Mouse (Mus musculus) brown adipose tissue, adult 24 weeks (tissue): Measurements from ENCODE around the gene Psma7. TPM values are rescaled to one million over a fixed set of nuclear protein-coding genes. Genes with fewer than 3 reads are reported as not detected.

ENCODE experiments used
- H3K27ac ChIP-seq: fragments of 200-500 bp; replicated peaks from 2 replicates; pipeline ENCODE4 v1.5.1; 2012; ENCODE audit warnings: low read depth, mild to moderate bottlenecking, low read length
- H3K4me1 ChIP-seq: fragments of 200-500 bp; 2 replicates; pipeline ENCODE4 v1.6.1; 2012; ENCODE audit warnings: low read length, mixed read lengths; ENCODE audit not compliant: control insufficient read depth, insufficient read depth, insufficient read length
- H3K4me3 ChIP-seq: fragments of 200-500 bp; 2 replicates; pipeline ENCODE4 v1.5.1; 2012; ENCODE audit warnings: low read depth, mild to moderate bottlenecking, low read length, moderate library complexity; ENCODE audit not compliant: insufficient read depth
- polyA plus RNA-seq: library from polyadenylated mRNA; stranded (reverse); fragments of >200 nt; gene quantifications from 2 replicates; pipeline ENCODE4 v1.2.4, GENCODE M21; 2012; ENCODE audit not compliant: missing spikeins, insufficient read depth, insufficient read length

Psma7 gene
- polyA plus RNA-seq, 1 experiment, result 196 TPM

DNA sequence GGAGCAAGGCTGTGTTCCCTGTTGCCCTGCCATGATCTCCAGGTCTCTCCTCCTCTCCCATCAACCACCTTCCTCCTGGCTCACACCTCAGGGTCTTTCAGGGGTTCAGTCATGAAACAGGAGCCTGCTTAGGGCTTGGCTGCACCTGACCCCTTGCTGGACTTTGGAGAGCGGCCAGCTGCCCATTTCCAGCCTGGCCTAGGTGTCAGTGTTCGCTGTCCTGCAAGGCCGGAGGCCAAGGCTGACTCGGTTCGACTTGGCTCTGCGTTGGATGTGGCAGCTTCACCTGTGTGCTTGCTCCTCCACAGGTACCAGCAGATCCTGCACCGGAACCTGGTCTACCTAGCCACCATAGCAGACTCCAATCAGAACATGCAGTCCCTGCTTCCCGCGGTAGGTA, 10.8 kb upstream of the Psma7 start:
- Histone ChIP-seq H3K4me3 (no peak overlapping the region), H3K4me1 (no peaks in the 10 kb centered on the region), H3K27ac (no peak overlapping the region)

DNA sequence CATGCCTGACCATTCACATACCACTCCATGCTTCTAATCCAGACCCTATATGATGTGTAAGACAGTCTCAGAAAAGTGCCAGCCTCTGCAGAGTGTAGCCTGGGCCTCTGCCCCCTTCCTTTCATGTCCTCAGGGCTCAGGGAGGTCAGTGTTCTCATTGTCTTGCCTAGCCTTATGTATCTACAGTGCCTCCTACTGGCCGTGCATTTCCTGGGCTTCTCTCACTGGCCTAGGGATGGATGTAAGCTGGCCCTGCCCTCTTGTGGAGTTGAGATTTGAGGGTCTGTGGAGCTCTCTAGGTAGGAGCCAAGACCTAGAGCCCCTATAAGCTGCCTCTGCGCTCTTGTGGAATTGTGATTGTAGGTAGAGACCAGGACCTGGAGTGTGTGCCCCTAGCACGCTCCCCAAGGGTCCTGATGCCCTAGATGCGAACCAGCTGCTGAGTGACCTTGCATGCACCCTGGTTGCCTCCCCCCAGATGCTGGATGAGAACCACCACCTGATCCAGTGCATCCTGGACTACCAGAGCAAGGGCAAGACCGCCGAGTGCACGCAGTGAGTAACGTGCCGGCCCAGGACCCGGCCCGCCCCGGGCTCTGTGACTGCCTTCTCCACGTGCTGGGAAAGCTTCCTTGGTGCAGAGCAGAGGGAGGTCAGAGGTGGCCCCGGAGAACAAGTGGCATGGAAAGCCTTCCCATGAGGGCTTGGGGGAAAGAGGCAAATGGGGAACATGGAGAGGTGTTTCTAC, 9.9 kb upstream of the Psma7 start:
- Histone ChIP-seq H3K27ac (no peak overlapping the region), H3K4me3 (no peak overlapping the region), H3K4me1 (no peaks in the 10 kb centered on the region)

DNA sequence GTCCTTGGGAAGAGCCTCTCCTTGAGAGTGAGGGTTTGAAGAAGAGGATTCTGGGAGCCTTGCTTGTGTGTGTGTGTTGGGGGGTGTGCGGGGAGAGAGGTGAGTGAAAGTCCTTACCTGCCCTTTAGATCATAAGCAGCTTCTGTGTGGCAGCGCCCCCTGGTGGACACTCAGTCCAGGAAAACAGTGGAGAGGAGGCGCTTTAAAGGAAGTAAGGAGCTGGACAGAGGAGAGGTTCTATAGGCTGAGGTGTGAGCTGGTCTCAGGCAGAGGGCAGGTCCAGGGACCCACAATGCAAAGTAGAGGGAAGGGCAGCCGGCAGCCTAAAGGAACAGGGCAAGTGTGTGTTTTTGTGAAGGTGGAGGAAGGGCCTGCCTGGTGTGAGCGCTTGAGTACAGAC, 8.8 kb upstream of the Psma7 start:
- H3K4me1 ChIP-seq, result no peaks in the 10 kb centered on the region
- no peak overlapping the region for H3K27ac ChIP-seq

DNA sequence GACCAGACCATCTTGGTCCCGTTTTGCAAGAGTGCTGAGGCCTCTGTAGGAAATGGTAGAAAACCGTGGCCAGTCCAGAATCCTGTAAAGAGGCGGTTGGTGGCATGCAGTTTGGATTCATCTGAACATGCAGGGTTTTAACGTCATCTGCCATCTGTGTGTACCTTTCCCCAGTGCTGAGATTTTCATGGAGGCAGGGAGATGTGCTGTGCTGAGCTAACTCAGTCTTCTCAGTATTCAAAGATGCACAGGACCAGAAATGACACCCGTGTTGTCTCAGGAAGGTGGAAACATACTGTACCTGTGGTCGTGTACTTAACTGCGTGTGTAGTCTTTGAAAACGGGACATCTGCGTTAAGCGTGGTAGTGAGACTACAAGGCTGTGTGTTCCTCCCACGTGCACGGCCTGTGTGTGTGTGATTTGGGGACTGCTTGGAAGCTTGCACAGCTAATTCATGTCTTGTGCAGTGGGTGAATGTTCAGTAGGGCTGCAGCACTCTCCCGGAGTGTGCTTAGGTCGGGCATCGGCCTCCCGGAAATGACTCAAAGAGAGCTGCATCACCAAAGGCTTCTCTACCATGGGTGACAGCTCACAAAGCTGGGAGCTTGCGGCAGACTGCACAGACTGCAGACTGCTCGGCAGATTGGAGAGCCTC, 5.9 kb upstream of the Psma7 start:
- no peaks in the 10 kb centered on the region for H3K4me1 ChIP-seq

More for the DNA sequence above, 8.8 kb upstream of the Psma7 start:
- H3K4me3 ChIP-seq, result no peak overlapping the region

DNA sequence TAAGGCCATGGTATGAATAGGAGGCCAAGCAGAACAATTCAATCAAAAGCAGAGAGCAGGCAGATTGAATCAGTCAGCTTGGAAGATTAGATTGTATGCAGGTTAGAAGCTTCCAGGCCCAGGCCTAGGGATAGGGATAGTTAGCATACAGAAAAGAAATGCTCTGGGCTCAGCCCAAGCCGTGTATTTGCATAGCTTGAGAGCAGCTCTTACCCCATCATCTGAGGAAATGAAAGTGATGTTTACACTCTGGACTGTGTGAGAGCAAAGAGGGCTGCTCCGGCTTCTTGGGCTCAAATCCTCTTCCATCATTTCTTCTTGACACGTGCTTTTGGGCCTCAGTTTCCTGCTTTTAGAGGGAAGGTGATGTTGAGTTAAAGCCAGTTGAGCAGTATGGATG, 5.3 kb upstream of the Psma7 start:
- Histone ChIP-seq H3K4me1 (no peaks in the 10 kb centered on the region), H3K27ac (no peak overlapping the region)

More for the DNA sequence above, 5.9 kb upstream of the Psma7 start:
- no peak overlapping the region for H3K27ac ChIP-seq
- H3K4me3 ChIP-seq, result no peak overlapping the region

DNA sequence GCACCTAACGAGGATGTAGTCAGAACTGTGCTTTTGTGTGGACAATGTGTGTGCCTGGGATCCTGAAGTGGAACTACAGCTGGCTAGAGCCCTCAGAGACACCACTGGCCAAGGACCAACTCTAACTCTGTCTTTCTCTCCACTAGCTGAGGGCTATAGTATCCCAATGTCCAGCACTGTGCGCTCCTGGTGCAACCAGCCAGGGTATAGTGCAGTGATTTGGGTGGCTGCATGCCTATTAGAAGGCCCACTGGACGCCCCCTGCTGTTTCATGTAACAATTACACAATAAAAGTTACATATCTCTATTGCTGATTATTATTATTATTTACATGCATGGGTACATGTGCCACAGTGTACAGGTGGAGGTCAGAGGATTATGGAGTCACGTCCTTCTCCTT, 3.0 kb upstream of the Psma7 start:
- Histone ChIP-seq H3K4me1 (peaks cover 7% of the 10 kb centered on the region), H3K4me3 (no peak overlapping the region), H3K27ac (no peak overlapping the region)

More for the DNA sequence above, 5.3 kb upstream of the Psma7 start:
- H3K4me3 ChIP-seq, result no peak overlapping the region

DNA sequence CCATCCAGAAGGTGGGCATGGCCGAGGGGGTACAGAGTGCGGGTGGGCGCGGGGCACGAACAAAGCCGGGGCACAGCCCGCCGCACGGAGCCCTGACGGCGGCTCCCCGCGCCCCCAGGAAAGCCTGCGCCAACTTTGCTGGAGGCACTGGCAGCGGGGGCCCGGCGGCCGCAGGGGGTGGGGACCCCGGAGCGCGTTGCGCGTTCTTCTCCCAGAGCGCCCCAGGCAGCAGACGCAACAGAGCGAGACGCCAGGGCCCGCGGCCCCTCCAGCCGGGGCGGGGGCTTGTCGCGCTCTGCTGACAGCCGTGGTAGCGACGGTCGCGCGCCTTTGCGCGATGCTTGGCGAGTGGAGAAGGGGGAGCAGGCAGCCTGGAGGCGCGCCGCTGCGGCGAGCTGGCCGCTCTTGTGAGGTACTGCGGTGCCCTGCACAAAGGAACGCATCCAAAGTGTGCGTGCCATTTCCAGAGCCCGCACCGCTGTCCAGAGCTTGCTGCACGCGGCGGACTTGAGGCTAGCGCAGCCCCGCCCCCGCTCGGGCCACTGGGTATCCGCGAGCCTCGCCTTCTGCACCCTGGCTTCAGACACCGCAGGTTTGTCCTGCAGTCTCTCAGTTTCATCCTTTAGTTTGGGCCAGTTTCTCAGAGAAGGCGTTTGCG, 754 bp upstream of the Psma7 start:
- Histone ChIP-seq H3K27ac (no peak overlapping the region), H3K4me3 (peak overlapping the region; percentile 99), H3K4me1 (peaks cover 7% of the 10 kb centered on the region)

DNA sequence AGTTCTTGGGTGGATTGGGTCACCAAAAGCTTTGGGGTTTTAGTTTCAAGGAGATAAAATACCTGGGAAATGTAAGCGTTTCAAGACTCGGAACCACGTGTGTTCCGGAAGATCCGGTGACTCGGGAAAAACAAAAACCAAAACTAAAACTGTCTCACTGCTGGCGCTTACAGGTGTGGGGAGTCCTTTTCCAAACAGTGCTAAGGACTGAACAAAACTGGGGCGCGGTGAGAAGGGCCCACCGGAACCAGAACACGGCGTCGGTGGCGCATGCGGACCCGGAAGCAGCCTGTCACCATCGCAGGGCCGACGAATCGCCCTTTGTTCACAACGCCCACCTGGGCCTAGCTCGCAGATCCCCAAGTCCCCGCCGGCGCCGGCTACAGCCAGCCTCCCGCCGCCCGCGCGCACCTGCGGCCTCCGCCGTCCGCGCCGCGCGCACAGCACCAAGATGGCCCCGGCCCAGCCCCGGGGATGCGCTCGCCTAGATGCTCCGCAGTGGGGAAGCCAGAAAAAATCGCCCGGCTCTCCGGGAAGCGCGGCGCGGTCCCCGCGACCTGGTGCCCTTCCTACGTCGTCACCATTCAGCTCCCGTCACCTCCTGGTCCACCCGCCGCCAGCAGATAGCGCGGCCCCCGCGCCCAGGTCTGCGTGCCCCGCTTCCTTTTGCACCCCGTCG, 517 bp downstream of the Psma7 start:
- H3K4me1 ChIP-seq, result peaks cover 7% of the 10 kb centered on the region
- H3K27ac ChIP-seq, result peak overlapping the region; percentile 78
- peak overlapping the region; percentile 99 for H3K4me3 ChIP-seq

DNA sequence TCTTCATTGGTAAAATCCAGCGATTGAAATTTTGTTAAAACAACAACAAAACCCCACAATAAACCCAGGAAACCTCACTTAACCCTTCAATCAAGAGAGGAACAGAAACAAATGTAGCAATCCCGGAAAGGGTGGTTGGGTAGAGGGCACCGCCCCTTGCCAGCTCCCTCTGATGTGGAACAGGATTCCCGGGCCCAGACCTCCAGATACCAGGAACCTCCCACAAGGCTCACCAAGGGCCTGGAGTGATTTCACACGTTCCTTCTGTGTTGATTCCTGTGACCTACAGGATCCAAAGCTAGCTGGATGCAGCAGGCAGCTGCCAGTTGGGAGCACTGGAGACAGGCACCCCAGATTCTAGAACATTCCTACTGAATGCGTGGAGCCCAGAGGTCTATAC, 1.8 kb downstream of the Psma7 start:
- no peak overlapping the region for H3K27ac ChIP-seq
- H3K4me1 ChIP-seq, result peaks cover 7% of the 10 kb centered on the region
- H3K4me3 ChIP-seq, result peak overlapping the region; percentile 34

DNA sequence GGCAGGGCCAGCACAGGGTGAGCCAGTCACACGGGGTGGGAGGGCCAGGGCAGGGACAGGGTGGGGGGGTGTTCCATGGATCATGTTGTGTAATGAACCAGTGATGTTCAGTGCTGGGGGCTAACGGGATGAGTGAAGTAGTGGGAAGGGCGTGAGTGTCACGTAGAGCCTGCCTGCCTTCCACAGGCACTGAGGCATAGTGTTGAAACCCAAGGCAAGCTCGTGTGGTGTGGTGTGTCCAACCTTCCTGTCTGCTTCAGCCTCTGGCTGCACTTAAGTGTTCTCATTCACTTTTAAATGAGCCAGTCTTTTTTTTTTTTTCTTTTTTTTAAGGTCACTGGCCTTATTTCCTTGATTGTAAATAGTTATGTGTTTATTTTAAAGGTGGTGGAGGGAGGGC, 7.5 kb downstream of the Psma7 start:
- Histone ChIP-seq H3K4me3 (no peak overlapping the region), H3K27ac (no peak overlapping the region), H3K4me1 (no peaks in the 10 kb centered on the region)

DNA sequence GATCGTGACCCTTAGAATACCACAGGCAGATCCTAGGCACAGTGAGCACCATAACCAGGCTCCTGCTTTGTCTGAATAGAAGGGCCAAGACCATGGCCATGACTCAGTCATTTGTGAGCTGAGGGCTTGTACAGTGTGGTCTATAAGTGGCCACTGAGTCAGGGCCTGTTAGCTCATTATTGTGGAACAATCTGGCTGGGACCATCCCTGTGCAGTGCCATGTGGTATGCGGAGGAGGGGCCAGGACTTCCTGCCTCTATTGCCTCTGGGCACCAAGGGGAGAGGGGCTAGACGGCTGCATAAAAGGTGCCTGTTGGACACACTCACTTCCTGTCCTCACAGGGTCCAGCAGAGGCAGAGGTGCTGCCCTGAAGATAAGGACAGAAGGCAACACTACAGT, 8.3 kb downstream of the Psma7 start:
- no peaks in the 10 kb centered on the region for H3K4me1 ChIP-seq
- no peak overlapping the region for H3K4me3 ChIP-seq
- H3K27ac ChIP-seq, result no peak overlapping the region

DNA sequence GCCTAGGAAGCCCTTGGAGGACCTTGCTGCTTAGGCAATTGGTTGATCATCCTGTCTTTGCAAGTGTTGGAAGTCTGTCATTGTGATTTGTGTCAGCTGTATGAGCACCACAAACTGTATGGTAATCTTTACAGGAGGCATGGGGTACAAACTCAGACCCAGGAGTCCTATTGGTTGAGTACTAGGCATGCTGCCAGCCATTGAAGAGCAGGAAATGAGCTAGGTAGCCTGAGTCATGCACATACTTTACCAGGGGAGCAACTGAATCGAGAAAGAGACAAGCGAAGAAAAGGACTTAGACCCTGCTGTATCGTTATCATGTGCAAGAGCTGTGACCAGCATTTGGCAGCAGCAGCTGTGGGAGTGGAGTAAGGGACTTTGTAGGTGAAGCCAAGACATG, 9.3 kb downstream of the Psma7 start:
- H3K4me1 ChIP-seq, result no peaks in the 10 kb centered on the region
- no peak overlapping the region for H3K27ac ChIP-seq
- no peak overlapping the region for H3K4me3 ChIP-seq

DNA sequence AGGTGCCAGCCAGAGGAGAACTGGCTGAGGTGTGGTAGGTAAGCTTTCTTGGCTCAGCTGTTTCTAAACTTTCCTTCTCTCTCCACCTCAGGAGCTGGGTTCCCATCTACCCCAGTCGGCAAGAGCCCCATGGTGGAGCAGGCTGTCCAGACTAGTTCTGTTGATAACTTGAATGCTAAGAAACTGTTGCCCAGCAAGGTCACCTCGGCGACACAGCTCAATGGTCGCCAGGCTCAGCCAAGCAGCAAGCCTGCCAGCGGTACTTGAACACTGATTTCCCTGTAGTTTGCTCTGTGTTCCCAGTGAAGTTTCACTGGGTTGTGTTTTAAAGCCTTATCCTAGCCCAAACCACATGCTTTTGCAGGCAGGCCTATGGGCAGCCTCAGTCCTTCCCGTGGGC, 11.0 kb downstream of the Psma7 start:
- Histone ChIP-seq H3K4me1 (no peaks in the 10 kb centered on the region; the same call in 1 of the 2 replicates), H3K27ac (no peak overlapping the region), H3K4me3 (no peak overlapping the region)

DNA sequence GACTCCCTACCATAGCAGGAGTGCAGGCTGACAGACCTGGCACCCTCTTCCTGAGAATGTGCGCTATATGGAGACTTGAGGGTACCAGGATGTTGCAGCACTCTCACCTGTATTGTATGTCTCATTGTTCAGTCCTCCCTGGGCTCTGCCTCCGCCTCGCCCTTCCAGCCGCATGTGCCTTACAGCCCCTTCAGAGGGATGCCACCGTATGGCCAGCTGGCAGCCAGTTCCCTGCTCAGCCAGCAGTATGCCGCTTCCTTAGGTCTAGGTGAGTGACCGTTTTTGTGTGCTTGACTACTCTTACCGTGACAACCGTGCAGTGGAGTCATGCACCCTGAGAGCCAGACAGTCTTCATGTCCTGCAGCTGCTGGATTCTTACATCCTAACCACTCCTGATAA, 14.5 kb downstream of the Psma7 start:
- H3K4me3 ChIP-seq, result no peak overlapping the region
- H3K27ac ChIP-seq, result no peak overlapping the region
- peaks cover 6% of the 10 kb centered on the region for H3K4me1 ChIP-seq

DNA sequence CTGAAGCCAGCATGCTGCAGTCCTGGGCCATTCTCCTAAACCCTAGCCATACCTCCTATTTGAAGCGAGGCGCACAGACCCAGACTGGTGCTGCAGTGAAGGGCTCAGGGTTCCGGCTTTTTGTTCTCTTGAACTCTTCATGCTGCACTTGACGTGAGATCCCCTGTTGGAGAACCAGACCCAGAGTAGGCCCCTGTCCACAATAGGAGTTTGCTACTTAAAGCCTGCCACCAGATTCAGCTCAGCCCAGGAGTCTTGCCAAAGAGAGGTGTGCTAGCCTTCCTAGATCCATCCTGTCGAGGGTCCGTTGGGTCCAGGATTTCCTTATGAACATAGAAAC, 16.4 kb downstream of the Psma7 start:
- peaks cover 6% of the 10 kb centered on the region for H3K4me1 ChIP-seq
- H3K4me3 ChIP-seq, result peak overlapping the region; percentile 94
- H3K27ac ChIP-seq, result no peak overlapping the region
